Mouse (Mus musculus): Measurements from ENCODE around the gene Traf3ip2. TPM values are rescaled to one million over a fixed set of nuclear protein-coding genes. Genes with fewer than 3 reads are reported as not detected.
A peak's percentile ranks its signal among the peaks of the same experiment; 100 is the strongest.

The Traf3ip2 gene
- polyA plus RNA-seq, 1 experiment = 2.8 TPM

GRCm38 (mm10) chr10:39658901-39659410 is 46.2 kb downstream of the Traf3ip2 start:
- DNase-seq (ENCODE audit: low read depth) = no peak
- no peak for TF ChIP-seq POLR2A (IDR thresholded peaks at IDR 0.05; ENCODE audit: borderline replicate concordance, extremely low read depth, insufficient read depth, insufficient read length, poor library complexity, severe bottlenecking)
- no peak for TF ChIP-seq CTCF (IDR thresholded peaks at IDR 0.05; ENCODE audit: borderline replicate concordance, extremely low read depth, insufficient read depth, insufficient read length)

- no peak for TF ChIP-seq POLR2A (IDR thresholded peaks at IDR 0.05; ENCODE audit: borderline replicate concordance, extremely low read depth, insufficient read depth, insufficient read length, poor library complexity, severe bottlenecking)
- TF ChIP-seq CTCF (IDR thresholded peaks at IDR 0.05; ENCODE audit: borderline replicate concordance, extremely low read depth, insufficient read depth, insufficient read length) = no peak
- peak; percentile 94 for DNase-seq (ENCODE audit: low read depth)
These were observed 46.9 kb downstream of the Traf3ip2 start for GRCm38 (mm10) chr10:39659411-39660268.

GRCm38 (mm10) chr10:39660269-39660655 is 47.5 kb downstream of the Traf3ip2 start:
- DNase-seq (ENCODE audit: low read depth) = no peak
- TF ChIP-seq CTCF (IDR thresholded peaks at IDR 0.05; ENCODE audit: borderline replicate concordance, extremely low read depth, insufficient read depth, insufficient read length) (no peak), POLR2A (IDR thresholded peaks at IDR 0.05; ENCODE audit: borderline replicate concordance, extremely low read depth, insufficient read depth, insufficient read length, poor library complexity, severe bottlenecking) (no peak)

GRCm38 (mm10) chr10:39660698-39661097 is 48.0 kb downstream of the Traf3ip2 start:
- no peak for TF ChIP-seq CTCF (IDR thresholded peaks at IDR 0.05; ENCODE audit: borderline replicate concordance, extremely low read depth, insufficient read depth, insufficient read length)
- TF ChIP-seq POLR2A (IDR thresholded peaks at IDR 0.05; ENCODE audit: borderline replicate concordance, extremely low read depth, insufficient read depth, insufficient read length, poor library complexity, severe bottlenecking) = no peak
- no peak for DNase-seq (ENCODE audit: low read depth)

GRCm38 (mm10) chr10:39665071-39665502 is 52.4 kb downstream of the Traf3ip2 start:
- no peak for TF ChIP-seq CTCF (IDR thresholded peaks at IDR 0.05; ENCODE audit: borderline replicate concordance, extremely low read depth, insufficient read depth, insufficient read length)
- no peak for TF ChIP-seq POLR2A (IDR thresholded peaks at IDR 0.05; ENCODE audit: borderline replicate concordance, extremely low read depth, insufficient read depth, insufficient read length, poor library complexity, severe bottlenecking)

GRCm38 (mm10) chr10:39666027-39666426 is 53.3 kb downstream of the Traf3ip2 start:
- TF ChIP-seq CTCF (IDR thresholded peaks at IDR 0.05; ENCODE audit: borderline replicate concordance, extremely low read depth, insufficient read depth, insufficient read length) (no peak), POLR2A (IDR thresholded peaks at IDR 0.05; ENCODE audit: borderline replicate concordance, extremely low read depth, insufficient read depth, insufficient read length, poor library complexity, severe bottlenecking) (no peak)
- no peak for DNase-seq (ENCODE audit: low read depth)

More at GRCm38 (mm10) chr10:39665071-39665502, 52.4 kb downstream of the Traf3ip2 start:
- peak; percentile 47 for DNase-seq (ENCODE audit: low read depth)

- DNase-seq (ENCODE audit: low read depth) = no peak
- TF ChIP-seq CTCF (IDR thresholded peaks at IDR 0.05; ENCODE audit: borderline replicate concordance, extremely low read depth, insufficient read depth, insufficient read length) = no peak
- no peak for TF ChIP-seq POLR2A (IDR thresholded peaks at IDR 0.05; ENCODE audit: borderline replicate concordance, extremely low read depth, insufficient read depth, insufficient read length, poor library complexity, severe bottlenecking)
These were observed 58.7 kb downstream of the Traf3ip2 start for GRCm38 (mm10) chr10:39671451-39671850.

- peak; percentile 91 for DNase-seq (ENCODE audit: low read depth)
- TF ChIP-seq CTCF (IDR thresholded peaks at IDR 0.05; ENCODE audit: borderline replicate concordance, extremely low read depth, insufficient read depth, insufficient read length) = no peak
- TF ChIP-seq POLR2A (IDR thresholded peaks at IDR 0.05; ENCODE audit: borderline replicate concordance, extremely low read depth, insufficient read depth, insufficient read length, poor library complexity, severe bottlenecking) = no peak
These were observed 59.9 kb downstream of the Traf3ip2 start for GRCm38 (mm10) chr10:39672547-39673051.

- TF ChIP-seq POLR2A (IDR thresholded peaks at IDR 0.05; ENCODE audit: borderline replicate concordance, extremely low read depth, insufficient read depth, insufficient read length, poor library complexity, severe bottlenecking) (no peak), CTCF (IDR thresholded peaks at IDR 0.05; ENCODE audit: borderline replicate concordance, extremely low read depth, insufficient read depth, insufficient read length) (no peak)
- DNase-seq (ENCODE audit: low read depth) = no peak
These were observed 61.4 kb downstream of the Traf3ip2 start for GRCm38 (mm10) chr10:39674106-39674505.

- DNase-seq (ENCODE audit: low read depth) = peak; percentile 58
These were observed 62.0 kb downstream of the Traf3ip2 start for GRCm38 (mm10) chr10:39674766-39675165.

GRCm38 (mm10) chr10:39678199-39678791 is 65.6 kb downstream of the Traf3ip2 start:
- no peak for DNase-seq (ENCODE audit: low read depth)
- no peak for TF ChIP-seq CTCF (IDR thresholded peaks at IDR 0.05; ENCODE audit: borderline replicate concordance, extremely low read depth, insufficient read depth, insufficient read length)
- no peak for TF ChIP-seq POLR2A (IDR thresholded peaks at IDR 0.05; ENCODE audit: borderline replicate concordance, extremely low read depth, insufficient read depth, insufficient read length, poor library complexity, severe bottlenecking)

More at GRCm38 (mm10) chr10:39674766-39675165, 62.0 kb downstream of the Traf3ip2 start:
- TF ChIP-seq POLR2A (IDR thresholded peaks at IDR 0.05; ENCODE audit: borderline replicate concordance, extremely low read depth, insufficient read depth, insufficient read length, poor library complexity, severe bottlenecking) = no peak
- TF ChIP-seq CTCF (IDR thresholded peaks at IDR 0.05; ENCODE audit: borderline replicate concordance, extremely low read depth, insufficient read depth, insufficient read length) = no peak

Measured in brain, embryonic 14.5 days (tissue).